Mouse (Mus musculus): ENCODE measurements around the gene Cnn1. TPM values are rescaled to one million over a fixed set of nuclear protein-coding genes. Genes with fewer than 3 reads are reported as not detected.

Cnn1 gene
- polyA plus RNA-seq (2015; fragmentation: Nextera tagmentation; extraction: Ambion mirVana) = 145 and 157 TPM in 2 replicates

GRCm38 (mm10) chr9:22098993-22099696 is at the start of gene Cnn1:
Cnn1 (plus strand) TSS chr9:22099216.
- peak within 1 kb of the TSS; percentile 49 for H3K9ac ChIP-seq
- peak within 1 kb of the TSS; percentile 70 for H3K27ac ChIP-seq
- peak; percentile 21; the same call in 1 of the 2 replicates for ATAC-seq (replicated peaks; ENCODE audit: insufficient number of reproducible peaks, insufficient read depth, low FRiP score, low read depth)
- 3% methylated on average over 14 of the region's 14 CpGs for WGBS
- H3K36me3 ChIP-seq = 0 out of 2 replicates have a peak, but pooled peaks cover 5% of the 10 kb centered on the region
- peaks cover 11% of the 10 kb centered on the region; the same call in 1 of the 2 replicates for H3K27me3 ChIP-seq
- peaks cover 24% of the 10 kb centered on the region for H3K4me1 ChIP-seq (replicated peaks)
- H3K9me3 ChIP-seq (replicated peaks) = no peaks in the 10 kb centered on the region
- H3K4me2 ChIP-seq = peak within 1 kb of the TSS; percentile 61
- H3K4me3 ChIP-seq = peak within 1 kb of the TSS; percentile 37

GRCm38 (mm10) chr9:22049315-22049714 is 49.7 kb upstream of the Cnn1 start:
- Histone ChIP-seq H3K4me1 (replicated peaks) (peaks cover 20% of the 10 kb centered on the region), H3K27me3 (peaks cover 59% of the 10 kb centered on the region), H3K27ac (no peak overlapping the region), H3K4me2 (no peak overlapping the region), H3K9me3 (replicated peaks) (no peaks in the 10 kb centered on the region), H3K9ac (no peak overlapping the region), H3K36me3 (no peaks in the 10 kb centered on the region), H3K4me3 (no peak overlapping the region)
- 57% methylated on average over 11 of the region's 11 CpGs for WGBS
- no peak for ATAC-seq (replicated peaks; ENCODE audit: insufficient number of reproducible peaks, insufficient read depth, low FRiP score, low read depth)

- Histone ChIP-seq H3K36me3 (no peaks in the 10 kb centered on the region), H3K27me3 (peaks cover 64% of the 10 kb centered on the region), H3K9me3 (replicated peaks) (no peaks in the 10 kb centered on the region), H3K27ac (no peak overlapping the region), H3K4me1 (replicated peaks) (peaks cover 25% of the 10 kb centered on the region), H3K9ac (no peak overlapping the region), H3K4me2 (no peak overlapping the region), H3K4me3 (peak overlapping the region; percentile 43; the same call in 1 of the 2 replicates)
- WGBS = 52% methylated on average over 4 of the region's 4 CpGs
- ATAC-seq (replicated peaks; ENCODE audit: insufficient number of reproducible peaks, insufficient read depth, low FRiP score, low read depth) = no peak
Observed at GRCm38 (mm10) chr9:22049721-22050270, 49.2 kb upstream of the Cnn1 start.

- Histone ChIP-seq H3K27ac (no peak overlapping the region), H3K36me3 (no peaks in the 10 kb centered on the region), H3K4me3 (peak overlapping the region; percentile 43), H3K9ac (peak overlapping the region; percentile 14; the same call in 1 of the 2 replicates), H3K27me3 (peaks cover 70% of the 10 kb centered on the region), H3K4me2 (peak overlapping the region; percentile 78), H3K4me1 (replicated peaks) (peaks cover 27% of the 10 kb centered on the region), H3K9me3 (replicated peaks) (no peaks in the 10 kb centered on the region)
- peak; percentile 73 for ATAC-seq (replicated peaks; ENCODE audit: insufficient number of reproducible peaks, insufficient read depth, low FRiP score, low read depth)
- WGBS = 2% methylated on average over 43 of the region's 43 CpGs
Observed at GRCm38 (mm10) chr9:22050351-22050889, 48.6 kb upstream of the Cnn1 start.

- no peak overlapping the region for H3K27ac ChIP-seq
Observed at GRCm38 (mm10) chr9:22051161-22051957, 47.7 kb upstream of the Cnn1 start.

GRCm38 (mm10) chr9:22051958-22052254 is 47.1 kb upstream of the Cnn1 start, which contains the start of gene Elavl3:
Elavl3 (minus strand) TSS chr9:22052023.
- no peak for ATAC-seq (replicated peaks; ENCODE audit: insufficient number of reproducible peaks, insufficient read depth, low FRiP score, low read depth)
- no peaks in the 10 kb centered on the region for H3K9me3 ChIP-seq (replicated peaks)
- peak within 1 kb of the TSS; percentile 43 for H3K4me3 ChIP-seq
- peak within 1 kb of the TSS; percentile 14; the same call in 1 of the 2 replicates for H3K9ac ChIP-seq
- peaks cover 27% of the 10 kb centered on the region for H3K4me1 ChIP-seq (replicated peaks)
- H3K27ac ChIP-seq = no peak within 1 kb of the TSS
- peaks cover 2% of the 10 kb centered on the region; the same call in 1 of the 2 replicates for H3K36me3 ChIP-seq
- H3K4me2 ChIP-seq = peak within 1 kb of the TSS; percentile 78
- H3K27me3 ChIP-seq = peaks cover 82% of the 10 kb centered on the region
- WGBS = under 1% methylated on average over 28 of the region's 28 CpGs

More at GRCm38 (mm10) chr9:22051161-22051957, 47.7 kb upstream of the Cnn1 start:
- Histone ChIP-seq H3K9ac (no peak overlapping the region; the same call in 1 of the 2 replicates), H3K27me3 (peaks cover 80% of the 10 kb centered on the region), H3K9me3 (replicated peaks) (no peaks in the 10 kb centered on the region), H3K4me3 (peak overlapping the region; percentile 43), H3K36me3 (no peaks in the 10 kb centered on the region; the same call in 1 of the 2 replicates), H3K4me2 (peak overlapping the region; percentile 78), H3K4me1 (replicated peaks) (peaks cover 27% of the 10 kb centered on the region)
- WGBS = 4% methylated on average over 63 of the region's 67 CpGs
- 0 out of 2 replicates have a peak, but pooled peaks have one; percentile 1 for ATAC-seq (replicated peaks; ENCODE audit: insufficient number of reproducible peaks, insufficient read depth, low FRiP score, low read depth)

GRCm38 (mm10) chr9:22053657-22054056 is 45.4 kb upstream of the Cnn1 start:
- peaks cover 19% of the 10 kb centered on the region; the same call in 1 of the 2 replicates for H3K36me3 ChIP-seq

GRCm38 (mm10) chr9:22054411-22055076 is 44.5 kb upstream of the Cnn1 start:
- H3K27ac ChIP-seq = no peak overlapping the region
- H3K9me3 ChIP-seq (replicated peaks) = no peaks in the 10 kb centered on the region
- no peak overlapping the region for H3K9ac ChIP-seq
- H3K36me3 ChIP-seq = peaks cover 25% of the 10 kb centered on the region; the same call in 1 of the 2 replicates
- peaks cover 68% of the 10 kb centered on the region for H3K27me3 ChIP-seq
- 3% methylated on average over 32 of the region's 32 CpGs for WGBS
- peak overlapping the region; percentile 25; the same call in 1 of the 2 replicates for H3K4me2 ChIP-seq
- ATAC-seq (replicated peaks; ENCODE audit: insufficient number of reproducible peaks, insufficient read depth, low FRiP score, low read depth) = 0 out of 2 replicates have a peak, but pooled peaks have one; percentile 16
- H3K4me1 ChIP-seq (replicated peaks) = peaks cover 27% of the 10 kb centered on the region
- H3K4me3 ChIP-seq = peak overlapping the region; percentile 6; the same call in 1 of the 2 replicates

More at GRCm38 (mm10) chr9:22053657-22054056, 45.4 kb upstream of the Cnn1 start:
- no peak overlapping the region for H3K4me3 ChIP-seq
- H3K9ac ChIP-seq = no peak overlapping the region
- H3K27me3 ChIP-seq = peaks cover 77% of the 10 kb centered on the region
- H3K4me1 ChIP-seq (replicated peaks) = peaks cover 27% of the 10 kb centered on the region
- H3K27ac ChIP-seq = no peak overlapping the region
- no peak overlapping the region for H3K4me2 ChIP-seq
- no peaks in the 10 kb centered on the region for H3K9me3 ChIP-seq (replicated peaks)
- 26% methylated on average over 6 of the region's 7 CpGs for WGBS
- no peak for ATAC-seq (replicated peaks; ENCODE audit: insufficient number of reproducible peaks, insufficient read depth, low FRiP score, low read depth)

- no peak for ATAC-seq (replicated peaks; ENCODE audit: insufficient number of reproducible peaks, insufficient read depth, low FRiP score, low read depth)
- Histone ChIP-seq H3K4me2 (no peak overlapping the region), H3K4me3 (no peak overlapping the region), H3K36me3 (peaks cover 26% of the 10 kb centered on the region; the same call in 1 of the 2 replicates), H3K4me1 (replicated peaks) (peaks cover 20% of the 10 kb centered on the region), H3K9ac (no peak overlapping the region), H3K27ac (no peak overlapping the region), H3K27me3 (peaks cover 57% of the 10 kb centered on the region), H3K9me3 (replicated peaks) (no peaks in the 10 kb centered on the region)
- 34% methylated on average over 29 of the region's 29 CpGs for WGBS
Observed at GRCm38 (mm10) chr9:22055713-22056112, 43.3 kb upstream of the Cnn1 start.

GRCm38 (mm10) chr9:22056303-22056910 is 42.6 kb upstream of the Cnn1 start:
- no peak overlapping the region for H3K4me2 ChIP-seq
- H3K27ac ChIP-seq = no peak overlapping the region
- peaks cover 28% of the 10 kb centered on the region; the same call in 1 of the 2 replicates for H3K36me3 ChIP-seq
- no peak overlapping the region for H3K4me3 ChIP-seq
- peaks cover 13% of the 10 kb centered on the region for H3K4me1 ChIP-seq (replicated peaks)
- 69% methylated on average over 9 of the region's 9 CpGs for WGBS
- no peak for ATAC-seq (replicated peaks; ENCODE audit: insufficient number of reproducible peaks, insufficient read depth, low FRiP score, low read depth)
- peaks cover 50% of the 10 kb centered on the region for H3K27me3 ChIP-seq
- H3K9ac ChIP-seq = no peak overlapping the region
- no peaks in the 10 kb centered on the region for H3K9me3 ChIP-seq (replicated peaks)

All from heart, embryonic 15.5 days (tissue).